9 mouse cellular contexts compared by ENCODE assay signal in the genomic region with DNA sequence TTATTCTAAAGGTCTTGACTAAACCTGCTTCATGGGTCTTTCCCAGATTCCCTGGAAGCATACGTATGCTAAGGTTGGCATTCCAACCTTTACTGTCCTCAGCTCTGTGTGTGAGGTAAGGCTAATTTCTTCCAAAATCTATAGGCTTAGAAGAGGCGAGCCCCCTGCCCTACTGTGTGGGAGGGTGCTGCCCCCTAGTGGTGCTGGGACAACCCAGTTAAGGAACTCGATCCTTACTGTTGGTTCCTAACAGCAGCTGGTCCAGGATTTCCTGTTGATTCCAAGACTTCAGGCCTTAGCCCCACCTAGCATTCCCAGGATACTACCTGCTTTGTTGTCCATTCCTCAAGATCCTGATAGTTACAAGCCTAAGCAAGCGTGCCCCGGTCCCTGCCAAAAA. TPM values are rescaled to one million over a fixed set of nuclear protein-coding genes. Genes with fewer than 3 reads are reported as not detected.
A peak's percentile ranks its signal among the peaks of the same experiment; 100 is the strongest.
DNase-seq lines count a peak whose midpoint lies in the region; ATAC-seq and TF ChIP-seq lines count a peak whose summit lies in the region.
"Had no signal": no experiment of that assay in that cellular context is flagged by ENCODE, and none has a peak within 500 bp of the region (broad histone marks: within the 10 kb centered on the region; RNA-seq: fewer than 3 reads in every experiment).

No protein-coding gene starts in this region.

- WGBS in kidney, embryonic 15.5 days = 8% methylated on average over 5 of the region's 5 CpGs

- ATAC-seq in kidney, embryonic 15.5 days (replicated peaks; ENCODE audit: low FRiP score) = no peak

- no peak overlapping the region for H3K27ac ChIP-seq in kidney, embryonic 15.5 days
- H3K27ac ChIP-seq in left cerebral cortex, adult 2 months = no peak overlapping the region
- H3K27ac ChIP-seq: embryonic facial prominence, embryonic 13.5 days had no signal

- DNase-seq in kidney, adult 11 months = peak; percentile 18
- DNase-seq in adrenal gland, postnatal 14 days = peak; percentile 80
- DNase-seq in embryo, embryonic 11.5 days (ENCODE audit: low read depth, low spot score) = peak; percentile 65
- peak; percentile 70 to 79 for DNase-seq in heart, postnatal 36 days
- peak; percentile 74 to 87 for DNase-seq in left cerebral cortex, adult 2 months (ENCODE audit: extremely low spot score in 1 of 2, low spot score in 2 of 2)
- DNase-seq in naive thymus-derived CD4-positive, alpha-beta T cell, adult 2 months (ENCODE audit: low read depth) = peak; percentile 62
- peak; percentile 70 for DNase-seq in thymus, postnatal 14 days

- peak; percentile 97 for TF ChIP-seq CTCF in left cerebral cortex, adult 2 months (IDR thresholded peaks at IDR 0.05)

- H3K4me3 ChIP-seq in kidney, embryonic 15.5 days (replicated peaks) = no peak overlapping the region
- no peak overlapping the region for H3K4me3 ChIP-seq in left cerebral cortex, adult 2 months
- H3K4me3 ChIP-seq: embryonic facial prominence, embryonic 13.5 days had no signal

- peaks cover 25% of the 10 kb centered on the region for H3K4me1 ChIP-seq in kidney, embryonic 15.5 days

- H3K36me3 ChIP-seq in kidney, embryonic 15.5 days = no peaks in the 10 kb centered on the region
- H3K36me3 ChIP-seq: embryonic facial prominence, embryonic 13.5 days had no signal

- no peak overlapping the region for H3K4me2 ChIP-seq in kidney, embryonic 15.5 days
- H3K4me2 ChIP-seq: embryonic facial prominence, embryonic 13.5 days had no signal

- H3K27me3 ChIP-seq in kidney, embryonic 15.5 days = peaks cover 99% of the 10 kb centered on the region

- no peak overlapping the region for H3K9ac ChIP-seq in kidney, embryonic 15.5 days
- H3K9ac ChIP-seq: embryonic facial prominence, embryonic 13.5 days had no signal

- intact Hi-C loops in heart, postnatal 36 days (cut with DNase I) = loop anchor here (1.0 kb wide), 2 partner anchors 105 to 226 kb away; no protein-coding TSS in a partner anchor
- intact Hi-C loops in left cerebral cortex, adult 2 months (cut with DNase I) = loop anchor here (1.0 to 10.0 kb wide), 2 partner anchors 105 to 357 kb away; partner anchors contain the start of gene Kcna2

- no peaks in the 10 kb centered on the region for H3K9me3 ChIP-seq in kidney, embryonic 15.5 days (replicated peaks)
- H3K9me3 ChIP-seq: embryonic facial prominence, embryonic 13.5 days had no signal

RNA-seq across cellular contexts. Expression of gene Kcnc4, which starts 2.8 kb away (rescaled TPM):
- polyA plus RNA-seq in kidney, embryonic 15.5 days (2015; fragmentation: Nextera tagmentation; extraction: Ambion mirVana) = 0.26 and 0.31 TPM in 2 replicates
- total RNA-seq in adrenal gland, postnatal 14 days (2021) = 7.4 and 8.1 TPM in 2 replicates
- under 1 TPM; 0.11 to 0.33 TPM for total RNA-seq in heart, postnatal 36 days (2021)
- total RNA-seq in left cerebral cortex, adult 2 months (2021) = 10 to 100 TPM; 68.4 to 73.4 TPM

RNA-seq across cellular contexts. Expression of gene Slc6a17, which starts 55.7 kb away (rescaled TPM):
- polyA plus RNA-seq in kidney, embryonic 15.5 days (2015; fragmentation: Nextera tagmentation; extraction: Ambion mirVana) = 3.3 and 3.6 TPM in 2 replicates
- 3.1 and 3.3 TPM in 2 replicates for total RNA-seq in adrenal gland, postnatal 14 days (2021)
- total RNA-seq in heart, postnatal 36 days (2021) = 1 to 10 TPM; 1.5 to 2.0 TPM
- total RNA-seq in left cerebral cortex, adult 2 months (2021) = 100 to 1,000 TPM; 369 to 419 TPM

Comparison
In these comparisons a context has a peak if more than half of its experiments do, and no peak if none do; other contexts are left out.
1. DNase-seq: peak in every context shown above with its lines; median percentile 80 in left cerebral cortex, adult 2 months; 80 in adrenal gland, postnatal 14 days; 74 in heart, postnatal 36 days; 70 in thymus, postnatal 14 days; 65 in embryo, embryonic 11.5 days; 62 in naive thymus-derived CD4-positive, alpha-beta T cell, adult 2 months; 18 in kidney, adult 11 months.
2. RNA of gene Slc6a17, which starts 55.7 kb away (total RNA-seq): 369 to 419 TPM in left cerebral cortex, adult 2 months; 3.1 to 3.3 TPM in adrenal gland, postnatal 14 days and 1.5 to 2.0 TPM in heart, postnatal 36 days; every median in the first group is over 10 times any median in the second.